Mouse (Mus musculus): Measurements from ENCODE around the gene Rbm14. TPM values are rescaled to one million over a fixed set of nuclear protein-coding genes. Genes with fewer than 3 reads are reported as not detected.
"Not testable (repeated sequence)": the region's sequence is repeated elsewhere in the genome, so short reads cannot be mapped to it uniquely, and the experiment has no call there.

The Rbm14 gene
- total and polyA plus RNA-seq, 2 experiments from 2014 or later = 37.9 to 43.8 TPM

GRCm38 (mm10) chr19:4828444-4829114 is 17.1 kb upstream of the Rbm14 start:
- TF ChIP-seq CTCF (IDR thresholded peaks at IDR 0.05) = no peak

DNA sequence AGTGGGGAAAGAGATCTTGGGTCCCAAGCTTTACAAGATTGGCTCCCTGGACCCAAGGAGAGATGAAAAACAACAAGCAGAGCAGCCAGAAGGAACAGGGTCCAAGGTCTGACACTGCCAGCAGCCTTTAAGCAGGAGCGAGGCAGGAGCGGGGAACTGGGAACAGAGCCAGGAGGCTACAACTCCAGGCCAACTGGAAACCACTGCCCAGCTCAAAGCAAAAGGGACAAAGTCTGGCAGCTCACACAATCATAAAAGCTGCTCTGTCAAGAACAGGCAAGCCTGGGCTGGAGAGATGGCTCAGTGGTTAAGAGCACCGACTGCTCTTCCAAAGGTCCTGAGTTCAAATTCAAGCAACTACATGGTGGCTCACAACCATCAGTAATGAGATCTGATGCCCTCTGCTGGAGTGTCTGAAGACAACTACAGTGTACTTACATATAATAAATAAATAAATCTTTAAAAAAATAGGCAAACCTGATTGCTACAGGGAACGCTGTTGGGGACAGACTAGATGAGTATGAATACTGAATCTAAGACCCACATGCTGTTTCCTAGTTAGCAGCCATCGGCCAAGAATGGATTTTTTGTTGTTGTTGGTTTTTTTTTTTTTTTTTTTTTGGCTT is 9.4 kb upstream of the Rbm14 start:
- Histone ChIP-seq H3K9ac (replicated peaks; ENCODE audit: low read length, poor library complexity, severe bottlenecking) (no peak overlapping the region), H3K4me1 (ENCODE audit: insufficient read depth, low read length) (no peaks in the 10 kb centered on the region), H3K4me3 (ENCODE audit: low read depth, low read length) (no peak overlapping the region), H3K4me2 (ENCODE audit: low read depth, low read length, poor library complexity, severe bottlenecking) (no peak overlapping the region), H3K27ac (ENCODE audit: low read depth, low read length) (no peak overlapping the region), H3K27me3 (ENCODE audit: insufficient read depth, low read length) (no peaks in the 10 kb centered on the region), H3K9me3 (ENCODE audit: low read length) (no peaks in the 10 kb centered on the region), H3K36me3 (ENCODE audit: insufficient read depth, low read length) (peaks cover 9% of the 10 kb centered on the region; the same call in 1 of the 2 replicates)
- 64% methylated on average over 5 of the region's 5 CpGs for WGBS
- ATAC-seq (ENCODE audit: low FRiP score) (0 out of 2 replicates have a peak, but pooled peaks have one; percentile 41), DNase-seq (ENCODE audit: low spot score) (peak; percentile 89)
- TF ChIP-seq CTCF (IDR thresholded peaks at IDR 0.05) = peak; percentile 46

More at GRCm38 (mm10) chr19:4828444-4829114, 17.1 kb upstream of the Rbm14 start:
- Histone ChIP-seq H3K9ac (replicated peaks; ENCODE audit: low read length, poor library complexity, severe bottlenecking) (no peak overlapping the region), H3K9me3 (ENCODE audit: low read length) (no peaks in the 10 kb centered on the region), H3K4me1 (ENCODE audit: insufficient read depth, low read length) (no peaks in the 10 kb centered on the region), H3K4me2 (ENCODE audit: low read depth, low read length, poor library complexity, severe bottlenecking) (no peak overlapping the region), H3K36me3 (ENCODE audit: insufficient read depth, low read length) (peaks cover 19% of the 10 kb centered on the region), H3K27ac (ENCODE audit: low read depth, low read length) (no peak overlapping the region), H3K4me3 (ENCODE audit: low read depth, low read length) (no peak overlapping the region), H3K27me3 (ENCODE audit: insufficient read depth, low read length) (no peaks in the 10 kb centered on the region)
- no peak for ATAC-seq (ENCODE audit: low FRiP score)
- WGBS = 67% methylated on average over 16 of the region's 16 CpGs
- no peak for DNase-seq (ENCODE audit: low spot score)

GRCm38 (mm10) chr19:4817182-4817835 is 5.9 kb upstream of the Rbm14 start:
- WGBS = 70% methylated on average over 1 of the region's 1 CpGs
- no peak for ATAC-seq (ENCODE audit: low FRiP score)
- TF ChIP-seq CTCF (IDR thresholded peaks at IDR 0.05) = no peak

GRCm38 (mm10) chr19:4813015-4813414 is 1.6 kb upstream of the Rbm14 start:
- no peak overlapping the region for H3K9ac ChIP-seq (replicated peaks; ENCODE audit: low read length, poor library complexity, severe bottlenecking)
- no peaks in the 10 kb centered on the region for H3K9me3 ChIP-seq (ENCODE audit: low read length)
- no peaks in the 10 kb centered on the region for H3K36me3 ChIP-seq (ENCODE audit: insufficient read depth, low read length)
- peak; percentile 55 for TF ChIP-seq CTCF (IDR thresholded peaks at IDR 0.05)
- WGBS = 84% methylated on average over 6 of the region's 6 CpGs
- no peak for ATAC-seq (ENCODE audit: low FRiP score)
- H3K4me1 ChIP-seq (ENCODE audit: insufficient read depth, low read length) = peaks cover 13% of the 10 kb centered on the region; the same call in 1 of the 2 replicates
- H3K4me3 ChIP-seq (ENCODE audit: low read depth, low read length) = no peak overlapping the region
- no peak for DNase-seq (ENCODE audit: low spot score)
- H3K27me3 ChIP-seq (ENCODE audit: insufficient read depth, low read length) = no peaks in the 10 kb centered on the region
- no peak overlapping the region for H3K4me2 ChIP-seq (ENCODE audit: low read depth, low read length, poor library complexity, severe bottlenecking)
- no peak overlapping the region for H3K27ac ChIP-seq (ENCODE audit: low read depth, low read length)

More at GRCm38 (mm10) chr19:4817182-4817835, 5.9 kb upstream of the Rbm14 start:
- H3K27me3 ChIP-seq (ENCODE audit: insufficient read depth, low read length) = no peaks in the 10 kb centered on the region
- DNase-seq (ENCODE audit: low spot score) = no peak
- H3K9ac ChIP-seq (replicated peaks; ENCODE audit: low read length, poor library complexity, severe bottlenecking) = no peak overlapping the region
- H3K4me1 ChIP-seq (ENCODE audit: insufficient read depth, low read length) = no peaks in the 10 kb centered on the region
- H3K36me3 ChIP-seq (ENCODE audit: insufficient read depth, low read length) = no peaks in the 10 kb centered on the region
- H3K27ac ChIP-seq (ENCODE audit: low read depth, low read length) = no peak overlapping the region
- no peaks in the 10 kb centered on the region for H3K9me3 ChIP-seq (ENCODE audit: low read length)
- H3K4me2 ChIP-seq (ENCODE audit: low read depth, low read length, poor library complexity, severe bottlenecking) = no peak overlapping the region
- no peak overlapping the region for H3K4me3 ChIP-seq (ENCODE audit: low read depth, low read length)

GRCm38 (mm10) chr19:4812334-4812949 is 1.0 kb upstream of the Rbm14 start:
- Histone ChIP-seq H3K4me2 (ENCODE audit: low read depth, low read length, poor library complexity, severe bottlenecking) (peak overlapping the region; percentile 76), H3K4me1 (ENCODE audit: insufficient read depth, low read length) (peaks cover 13% of the 10 kb centered on the region; the same call in 1 of the 2 replicates), H3K4me3 (ENCODE audit: low read depth, low read length) (peak overlapping the region; percentile 83), H3K27ac (ENCODE audit: low read depth, low read length) (peak overlapping the region; percentile 81), H3K9ac (replicated peaks; ENCODE audit: low read length, poor library complexity, severe bottlenecking) (peak overlapping the region; percentile 64)
- not testable (repeated sequence) for DNase-seq (ENCODE audit: low spot score); H3K9me3 ChIP-seq (ENCODE audit: low read length); H3K27me3 ChIP-seq (ENCODE audit: insufficient read depth, low read length); ATAC-seq (ENCODE audit: low FRiP score); H3K36me3 ChIP-seq (ENCODE audit: insufficient read depth, low read length)
- TF ChIP-seq CTCF (IDR thresholded peaks at IDR 0.05) = 0 out of 2 replicates have a peak, but pooled peaks have one; percentile 29
- WGBS = 79% methylated on average over 8 of the region's 8 CpGs
